Mouse (Mus musculus) gonadal fat pad, adult 2 months (tissue): ENCODE measurements at regions not wholly inside any gene's neighbourhood (a gene's known extent, or its start where the extent isn't known, plus 50 kb on each side); places are given as distances from the start of the nearest gene placed in this dataset.

Experiments
- DNase-seq: peaks from one replicate; pipeline ENCODE4 v3.0.0-alpha.2; 2012; ENCODE audit warnings: low read depth

- no peak for DNase-seq
These were observed 452.9 kb upstream of the Fam19a5 start for GRCm38 (mm10) chr15:87091048-87091777.

- no peak for DNase-seq
These were observed 446.9 kb upstream of the Fam19a5 start for GRCm38 (mm10) chr15:87097206-87097605.

- no peak for DNase-seq
These were observed 443.0 kb upstream of the Fam19a5 start for GRCm38 (mm10) chr15:87101146-87101545.

GRCm38 (mm10) chr15:87102211-87102610 is 441.9 kb upstream of the Fam19a5 start:
- DNase-seq = no peak

- no peak for DNase-seq
These were observed 438.1 kb upstream of the Fam19a5 start for GRCm38 (mm10) chr15:87105951-87106350.

GRCm38 (mm10) chr15:87107701-87108100 is 436.4 kb upstream of the Fam19a5 start:
- no peak for DNase-seq

- no peak for DNase-seq
These were observed 435.7 kb upstream of the Fam19a5 start for GRCm38 (mm10) chr15:87108411-87108810.

GRCm38 (mm10) chr15:87122656-87123055 is 421.4 kb upstream of the Fam19a5 start:
- no peak for DNase-seq

- peak; percentile 2 for DNase-seq
These were observed 418.5 kb upstream of the Fam19a5 start for GRCm38 (mm10) chr15:87125427-87126148.

GRCm38 (mm10) chr15:87138870-87139269 is 405.2 kb upstream of the Fam19a5 start:
- no peak for DNase-seq

GRCm38 (mm10) chr15:87169136-87169535 is 375.0 kb upstream of the Fam19a5 start:
- DNase-seq = no peak

- DNase-seq = no peak
These were observed 373.2 kb upstream of the Fam19a5 start for GRCm38 (mm10) chr15:87170890-87171289.

- no peak for DNase-seq
These were observed 371.0 kb upstream of the Fam19a5 start for GRCm38 (mm10) chr15:87173096-87173495.

- no peak for DNase-seq
These were observed 365.5 kb upstream of the Fam19a5 start for GRCm38 (mm10) chr15:87178646-87179045.

GRCm38 (mm10) chr15:87180836-87181235 is 363.3 kb upstream of the Fam19a5 start:
- no peak for DNase-seq

- no peak for DNase-seq
These were observed 359.9 kb upstream of the Fam19a5 start for GRCm38 (mm10) chr15:87184248-87184647.

- DNase-seq = no peak
These were observed 355.2 kb upstream of the Fam19a5 start for GRCm38 (mm10) chr15:87188816-87189455.

- no peak for DNase-seq
These were observed 352.2 kb upstream of the Fam19a5 start for GRCm38 (mm10) chr15:87191901-87192300.

- DNase-seq = no peak
These were observed 347.7 kb upstream of the Fam19a5 start for GRCm38 (mm10) chr15:87196306-87196893.

- DNase-seq = no peak
These were observed 344.5 kb upstream of the Fam19a5 start for GRCm38 (mm10) chr15:87199641-87200040.

GRCm38 (mm10) chr15:87200282-87201048 is 343.6 kb upstream of the Fam19a5 start:
- no peak for DNase-seq

- no peak for DNase-seq
These were observed 343.0 kb upstream of the Fam19a5 start for GRCm38 (mm10) chr15:87201055-87201454.
